Mouse (Mus musculus) cerebellum, adult 18-20 months (tissue): Measurements from ENCODE around the gene Rcn2.
"Not testable (repeated sequence)": the region's sequence is repeated elsewhere in the genome, so short reads cannot be mapped to it uniquely, and the experiment has no call there.

Experiments used
- DNase-seq, 2 experiments: peaks; one replicate each; pipeline ENCODE4 v3.0.0; 2021

Gene Rcn2

GRCm38 (mm10) chr9:56041372-56042180 lies at the start of gene Rcn2:
TSS of gene Rcn2 (plus strand) at chr9:56041845.
- DNase-seq: peak; percentile 94 to 96

- DNase-seq: not testable (repeated sequence)
These were observed 37.0 kb upstream of the Rcn2 start for GRCm38 (mm10) chr9:56004679-56005078.

DNA sequence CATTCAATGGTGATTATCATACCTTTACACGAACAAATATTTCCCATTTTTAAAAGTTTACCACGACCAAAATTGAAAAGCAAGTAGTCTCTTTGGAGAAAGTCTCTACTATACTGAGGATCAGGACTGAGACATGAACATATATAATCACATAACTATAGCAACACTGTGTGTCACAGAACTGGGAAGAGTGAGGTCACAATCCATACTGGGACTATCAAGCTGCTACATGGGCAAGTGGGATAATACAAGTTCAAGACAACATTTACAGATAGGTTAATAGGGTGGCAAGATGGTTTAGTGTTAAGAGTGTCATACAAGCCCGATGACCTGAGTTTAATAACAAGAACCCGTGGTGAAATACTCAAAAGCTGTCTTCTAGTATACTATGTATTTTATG lies 31.2 kb upstream of the Rcn2 start, which contains the start of gene 4930563M21Rik:
TSS of gene 4930563M21Rik (minus strand) at position 101 of the 400 bp plus-strand sequence.
- DNase-seq: no peak

DNA sequence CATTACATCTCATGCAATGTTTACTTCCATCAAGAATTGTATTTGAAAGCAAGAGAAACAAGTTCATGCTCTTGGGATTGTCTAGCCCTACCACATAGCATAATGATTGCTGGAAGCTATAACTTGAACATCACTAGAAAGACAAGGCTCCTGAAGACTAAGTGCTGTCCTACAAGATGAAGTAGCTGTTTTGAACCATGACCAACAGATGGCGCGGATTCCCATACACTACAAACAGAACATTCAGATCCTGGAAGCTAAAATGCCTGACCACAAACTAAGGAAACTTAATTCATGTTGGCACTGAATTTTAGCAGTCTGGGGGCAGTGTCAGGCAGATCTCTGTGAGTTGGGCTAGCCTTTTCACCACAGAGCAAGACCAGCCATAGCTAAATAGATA lies 16.9 kb upstream of the Rcn2 start:
- peak in 1 of 2 experiments; percentile 6 for DNase-seq

DNA sequence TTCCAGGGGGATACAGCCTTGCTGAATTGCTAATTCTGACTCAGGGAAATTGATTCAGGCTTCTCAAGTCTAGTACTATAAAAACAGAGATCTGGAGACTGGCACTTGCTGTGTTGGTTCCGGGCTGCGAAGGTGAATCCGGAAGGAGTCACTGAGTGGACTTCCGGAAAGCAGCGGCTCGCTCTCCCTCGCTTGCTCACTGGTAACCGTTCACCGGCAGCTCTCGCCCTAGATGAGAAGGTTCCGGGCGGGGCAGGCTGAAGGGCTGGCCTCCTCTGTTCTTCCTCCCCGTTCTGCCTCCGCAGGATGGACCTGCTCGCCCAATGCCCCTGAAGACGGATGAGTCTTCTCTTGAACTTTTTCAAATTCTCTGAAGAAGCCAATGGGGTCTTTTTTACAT lies 14.4 kb upstream of the Rcn2 start:
- DNase-seq: no peak

GRCm38 (mm10) chr9:56032219-56032618 lies 9.4 kb upstream of the Rcn2 start:
- DNase-seq: no peak

DNA sequence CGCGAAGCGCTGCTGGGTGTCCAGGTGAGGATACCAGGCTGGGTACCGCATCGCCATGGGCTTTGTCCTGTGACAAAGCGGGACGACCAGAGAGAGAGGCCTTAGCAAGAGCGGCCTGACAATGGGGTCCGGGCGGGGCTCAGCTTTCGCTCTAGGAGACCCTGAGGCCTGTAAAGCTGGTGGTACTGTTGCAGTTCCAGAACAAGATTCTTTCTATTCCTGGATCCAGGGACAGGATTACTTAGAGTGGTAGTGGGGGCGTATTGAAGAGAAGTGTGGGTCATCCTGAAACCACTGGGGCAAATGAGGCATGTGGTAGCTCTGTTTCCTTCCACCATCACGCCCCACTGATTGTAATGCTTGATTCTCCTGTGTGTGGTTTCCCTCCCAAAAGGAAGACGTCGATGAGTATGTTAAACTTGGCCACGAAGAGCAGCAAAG lies 556 bp downstream of the Rcn2 start:
- no peak for DNase-seq

DNA sequence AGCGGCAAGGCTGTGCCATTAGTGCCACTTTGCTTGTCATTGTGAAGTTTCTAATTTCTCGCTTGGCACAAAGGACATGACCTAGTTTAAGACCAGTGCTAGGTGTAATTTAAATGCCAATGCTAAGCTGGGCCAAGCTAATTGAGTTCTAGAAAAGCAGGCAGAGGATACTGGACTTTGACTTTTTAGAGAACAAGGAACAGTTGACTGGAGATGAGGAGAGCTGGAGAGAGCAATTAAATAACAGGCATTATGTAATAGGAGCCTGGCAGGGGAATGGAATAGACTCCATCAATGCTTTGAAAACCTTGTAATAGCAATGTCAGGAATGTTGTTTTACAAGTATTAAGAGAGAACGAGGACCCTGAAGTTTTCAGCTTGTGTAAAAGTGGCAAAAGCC lies 12.2 kb downstream of the Rcn2 start:
- DNase-seq: no peak

- DNase-seq: no peak
These were observed 14.5 kb downstream of the Rcn2 start for GRCm38 (mm10) chr9:56056147-56056546.

- no peak for DNase-seq
These were observed 20.7 kb downstream of the Rcn2 start for GRCm38 (mm10) chr9:56062336-56062735.

DNA sequence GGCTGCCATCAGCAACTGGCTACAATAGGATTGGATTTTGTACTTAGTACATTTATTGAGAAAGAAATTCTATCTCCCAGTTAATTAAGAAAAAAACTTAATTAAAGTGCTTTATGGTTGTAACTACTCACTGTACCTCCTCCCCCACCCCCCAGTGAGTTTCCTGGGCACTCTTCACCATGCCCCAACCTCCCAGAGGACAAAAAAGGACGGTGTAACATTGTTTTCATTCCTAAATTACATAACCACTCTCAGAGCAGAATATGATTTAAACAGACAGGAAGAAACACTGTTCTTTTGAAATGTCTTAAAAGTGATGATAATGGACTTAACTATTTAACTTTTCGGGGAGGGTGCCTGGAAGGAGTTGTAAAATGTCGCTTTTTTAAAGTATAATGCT lies 23.4 kb downstream of the Rcn2 start:
- no peak for DNase-seq

GRCm38 (mm10) chr9:56067964-56068363 lies 26.3 kb downstream of the Rcn2 start:
- no peak for DNase-seq

DNA sequence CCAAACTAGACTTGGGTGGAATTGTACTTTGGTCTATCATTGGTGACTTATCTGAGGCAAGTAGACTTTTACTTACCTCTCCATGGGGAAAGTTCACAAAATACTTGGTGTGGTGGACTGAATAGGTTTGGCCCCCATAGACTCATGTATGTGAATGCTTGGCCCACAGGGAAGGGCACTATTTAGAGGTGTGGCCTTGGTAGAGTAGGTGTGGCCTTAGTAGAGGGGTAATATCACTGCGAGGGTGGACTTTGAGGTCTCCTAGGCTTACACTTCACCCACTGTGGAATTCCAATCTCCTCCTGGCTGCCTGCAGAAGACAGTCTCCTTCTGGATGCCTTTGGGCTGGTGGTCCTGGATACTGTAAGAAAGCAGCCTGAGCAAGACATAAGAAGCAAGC lies 27.0 kb downstream of the Rcn2 start:
- no peak for DNase-seq

DNA sequence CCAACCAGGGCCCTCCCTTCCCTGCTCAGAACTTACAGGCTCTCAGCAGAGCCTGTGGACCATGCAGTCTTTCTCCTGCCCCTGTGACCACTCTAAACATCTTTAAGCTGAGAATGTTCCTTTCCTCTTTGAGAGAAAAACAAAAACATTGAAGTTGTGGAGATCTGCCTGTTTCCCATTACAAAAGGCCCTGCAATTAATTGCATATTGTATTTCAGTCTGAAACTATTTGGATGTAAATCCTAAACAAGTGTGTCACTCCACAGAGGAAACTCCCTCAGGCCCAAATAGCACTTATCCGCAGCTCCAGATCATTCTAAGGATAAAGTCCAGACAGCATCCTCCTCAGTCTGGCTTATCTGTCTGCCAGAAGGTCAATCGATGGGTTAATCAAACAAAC lies 31.2 kb downstream of the Rcn2 start:
- DNase-seq: no peak

DNA sequence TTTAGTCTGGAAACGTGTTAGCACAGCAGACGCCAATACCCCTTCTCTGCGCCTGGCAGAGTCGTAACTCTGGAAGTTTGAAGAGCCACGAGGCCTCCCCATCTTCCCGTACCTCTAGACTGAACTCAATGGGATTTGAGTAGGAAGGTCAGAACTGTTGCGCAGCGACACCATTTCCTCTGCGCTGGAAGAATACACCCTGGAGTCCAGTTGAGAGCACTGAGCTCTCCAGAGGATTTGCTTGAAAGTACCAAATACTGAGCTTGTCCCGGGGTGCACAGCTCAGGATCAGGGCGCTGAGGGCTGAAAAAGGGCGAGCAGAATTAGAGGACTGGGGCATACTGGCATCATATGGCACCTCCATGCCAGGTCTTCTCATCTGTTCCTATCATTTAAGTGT lies 33.2 kb downstream of the Rcn2 start:
- DNase-seq: no peak

DNA sequence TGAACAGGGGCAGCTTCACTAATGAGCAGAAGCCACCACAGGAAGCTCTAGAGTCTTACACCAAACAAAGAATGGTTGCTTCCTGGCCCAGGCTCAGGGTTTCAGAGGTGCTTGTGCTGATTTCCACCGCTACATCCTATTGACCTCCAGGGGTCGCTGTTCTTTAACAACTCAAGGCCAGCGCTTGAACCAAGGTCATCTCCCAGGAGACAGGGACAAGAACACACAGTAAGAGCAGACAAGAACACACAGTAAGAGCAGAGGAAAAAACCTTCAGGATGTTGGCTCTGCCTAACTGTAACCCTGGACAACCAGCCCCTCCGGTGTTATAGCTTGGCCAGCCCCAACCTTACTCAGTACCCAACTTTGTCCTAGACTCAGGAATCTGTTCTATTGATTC lies 33.6 kb downstream of the Rcn2 start:
- DNase-seq: peak; percentile 40 to 44

DNA sequence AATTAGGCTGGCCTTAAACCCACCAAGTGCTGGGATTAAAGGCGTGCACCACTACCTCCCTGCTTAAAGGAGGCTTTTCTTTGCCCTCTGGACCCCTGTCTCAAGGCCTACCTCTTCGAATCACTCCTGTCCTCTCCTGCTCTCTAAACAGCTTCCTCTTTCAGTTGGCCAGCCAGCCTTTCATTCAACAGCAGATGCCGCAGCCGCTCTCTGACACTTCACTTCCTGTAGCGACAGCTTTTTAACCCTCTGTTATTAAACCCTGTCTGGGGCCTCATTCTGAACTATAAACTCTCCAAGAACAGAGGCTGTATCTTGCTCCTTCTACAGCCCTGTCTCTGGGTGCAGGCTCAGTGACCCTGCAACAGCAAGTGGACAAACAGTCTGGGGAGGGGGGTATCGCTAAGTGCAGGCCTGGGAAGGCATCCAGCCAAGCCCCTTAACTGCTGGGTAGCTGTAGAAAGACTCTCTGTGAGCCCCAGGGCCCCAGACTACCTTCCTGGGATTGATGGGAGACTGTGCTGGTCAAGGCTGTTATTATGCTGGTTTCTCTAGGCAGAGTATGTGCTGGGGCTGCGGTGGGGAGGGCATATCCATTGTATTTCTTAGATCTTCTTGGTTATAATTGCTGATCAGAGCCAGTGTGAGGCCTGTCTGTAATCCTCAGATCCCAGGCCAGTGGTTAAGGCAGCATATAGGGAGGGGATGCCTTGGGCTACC lies 34.4 kb downstream of the Rcn2 start:
- no peak for DNase-seq

- DNase-seq: no peak
These were observed 37.9 kb downstream of the Rcn2 start for GRCm38 (mm10) chr9:56079587-56079986.

DNA sequence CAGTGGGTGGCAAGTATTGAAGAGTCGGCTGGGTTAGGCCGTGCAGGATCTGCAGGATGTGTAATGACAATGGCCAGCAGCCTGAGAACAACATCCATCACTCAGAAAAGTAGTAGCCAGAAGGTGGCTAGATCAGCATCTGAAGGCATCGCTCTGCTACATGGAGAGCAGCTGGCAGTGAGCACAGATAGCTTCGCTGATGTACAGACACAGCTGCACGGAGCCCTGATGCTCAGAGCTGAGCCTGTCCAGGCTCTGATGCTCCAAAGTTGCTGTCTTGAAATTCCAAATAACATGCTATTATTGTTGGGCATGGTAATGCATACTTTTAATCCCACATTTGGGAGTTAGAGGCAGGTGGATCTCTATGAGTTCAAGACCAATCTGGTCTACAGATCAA lies 44.9 kb downstream of the Rcn2 start:
- no peak for DNase-seq

- peak; percentile 48 to 51 for DNase-seq
These were observed 48.3 kb downstream of the Rcn2 start, which contains the start of gene Pstpip1 for GRCm38 (mm10) chr9:56089778-56090520. TSS of gene Pstpip1 (plus strand) at chr9:56089962.

GRCm38 (mm10) chr9:56090546-56091225 lies 49.0 kb downstream of the Rcn2 start:
- no peak for DNase-seq

GRCm38 (mm10) chr9:56092102-56092501 lies 50.5 kb downstream of the Rcn2 start:
- DNase-seq: no peak
